ENCODE assay signal across 15 mouse cellular contexts in the genomic region with DNA sequence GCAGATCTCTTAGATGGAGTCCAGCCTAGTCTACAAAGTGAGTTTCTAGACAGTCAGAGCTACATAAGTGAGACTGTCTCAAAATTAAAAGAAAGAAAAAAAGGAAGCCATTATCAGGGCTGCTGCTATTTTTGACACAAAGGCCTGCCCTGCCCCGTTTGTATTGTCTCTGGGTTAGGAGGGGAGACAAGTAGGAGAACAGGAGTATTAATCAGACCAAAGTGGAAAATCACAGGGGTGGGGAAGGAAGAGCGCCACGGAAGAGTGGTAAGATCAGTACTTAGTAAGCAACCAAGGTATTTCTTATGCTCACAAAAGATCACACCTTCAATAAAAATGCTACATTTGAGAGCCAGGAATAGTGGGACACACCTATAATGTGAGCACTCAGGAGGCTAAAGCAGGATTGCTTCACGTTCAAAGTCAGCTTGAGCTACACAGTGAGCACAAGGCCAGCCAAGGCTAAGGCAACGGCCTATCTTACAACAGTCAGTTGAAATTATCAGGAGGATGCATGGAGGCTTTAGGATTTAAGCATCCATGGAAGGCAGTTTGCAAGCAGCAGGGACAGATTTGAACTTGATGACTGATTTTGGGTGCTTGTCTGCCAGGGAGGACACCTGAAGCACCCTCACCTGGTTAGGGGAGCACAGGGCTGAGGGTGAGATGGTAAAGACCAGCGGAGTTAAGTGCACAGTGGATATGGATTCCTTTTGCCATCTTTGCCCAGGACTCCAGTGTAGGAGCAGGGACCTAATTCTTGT. TPM values are rescaled to one million over a fixed set of nuclear protein-coding genes. Genes with fewer than 3 reads are reported as not detected.
DNase-seq lines count a peak whose midpoint lies in the region; ATAC-seq and TF ChIP-seq lines count a peak whose summit lies in the region.
"Had no signal": no experiment of that assay in that cellular context is flagged by ENCODE, and none has a peak within 500 bp of the region (broad histone marks: within the 10 kb centered on the region; RNA-seq: fewer than 3 reads in every experiment).

No protein-coding gene starts in this region.

- H3K27me3 ChIP-seq in intestine, embryonic 16.5 days (replicated peaks; ENCODE audit: control insufficient read depth, insufficient read depth, low read length), result no peaks in the 10 kb centered on the region
- H3K27me3 ChIP-seq: CH12.LX had no signal

- no peak for DNase-seq in layer of hippocampus, adult 2 months (ENCODE audit: low spot score in 2 of 2)
- no peak for DNase-seq in layer of hippocampus, adult 11-12 months (ENCODE audit: low spot score)
- peak; percentile 35 for DNase-seq in brain, adult 2 months (ENCODE audit: low read depth, low spot score)
- no peak for DNase-seq in cerebellum, adult 9-11 months
- no peak for DNase-seq in adrenal gland, adult 8-10 months
- DNase-seq: gastrocnemius, postnatal 14 days; kidney, postnatal 4 days; thymus, postnatal 36 days had no signal

- peaks cover 64% of the 10 kb centered on the region for H3K4me1 ChIP-seq in brown adipose tissue, adult 24 weeks (ENCODE audit: control insufficient read depth, insufficient read depth, insufficient read length, low read length)
- H3K4me1 ChIP-seq in intestine, embryonic 16.5 days (ENCODE audit: control insufficient read depth, insufficient read depth, low read length), result peaks cover 78% of the 10 kb centered on the region

- H3K27ac ChIP-seq in layer of hippocampus, adult 2 months, result peak overlapping the region; percentile 69; the same call in 1 of the 2 replicates
- peak overlapping the region; percentile 86 for H3K27ac ChIP-seq in brown adipose tissue, adult 24 weeks (replicated peaks; ENCODE audit: low read depth, low read length)
- H3K27ac ChIP-seq in intestine, embryonic 16.5 days (ENCODE audit: low read length), result peak overlapping the region; percentile 54
- H3K27ac ChIP-seq: forebrain, embryonic 15.5 days; liver, embryonic 14.5 days had no signal

- WGBS in intestine, embryonic 16.5 days, result 67% methylated on average over 6 of the region's 6 CpGs

- no peak overlapping the region for H3K4me3 ChIP-seq in layer of hippocampus, adult 2 months
- H3K4me3 ChIP-seq in brown adipose tissue, adult 24 weeks (ENCODE audit: insufficient read depth, low read depth, low read length), result no peak overlapping the region
- no peak overlapping the region for H3K4me3 ChIP-seq in intestine, embryonic 16.5 days (ENCODE audit: low read length)
- H3K4me3 ChIP-seq: forebrain, embryonic 15.5 days had no signal

- H3K9me3 ChIP-seq in intestine, embryonic 16.5 days (ENCODE audit: control insufficient read depth, low read length), result no peaks in the 10 kb centered on the region
- H3K9me3 ChIP-seq: forebrain, embryonic 15.5 days had no signal

- H3K36me3 ChIP-seq in intestine, embryonic 16.5 days (ENCODE audit: control insufficient read depth, insufficient read depth, low read length), result no peaks in the 10 kb centered on the region; the same call in 1 of the 2 replicates
- H3K36me3 ChIP-seq: forebrain, embryonic 15.5 days had no signal

- peak overlapping the region; percentile 8 for H3K9ac ChIP-seq in intestine, embryonic 16.5 days (ENCODE audit: low read depth, low read length)
- H3K9ac ChIP-seq: forebrain, embryonic 15.5 days; liver, embryonic 14.5 days had no signal

- H3K4me2 ChIP-seq in intestine, embryonic 16.5 days (ENCODE audit: low read depth, low read length), result no peak overlapping the region
- H3K4me2 ChIP-seq: forebrain, embryonic 15.5 days had no signal

- no peak for ATAC-seq in intestine, embryonic 16.5 days
- ATAC-seq: forebrain, embryonic 15.5 days; hindbrain, postnatal 0 days had no signal

- no peak for TF ChIP-seq CTCF in layer of hippocampus, adult 2 months (conservative IDR thresholded peaks at IDR 0.05)

RNA-seq across cellular contexts. Expression of gene Tmbim1, which starts 4.9 kb away (rescaled TPM):
- total RNA-seq in layer of hippocampus, adult 2 months (2021), result 10 to 100 TPM; 23.3 to 23.9 TPM
- 34.6 and 41.7 TPM in 2 replicates for polyA plus RNA-seq in brown adipose tissue, adult 24 weeks (2012; ENCODE audit: insufficient read depth, insufficient read length, missing spikeins)
- 77.3 and 79.8 TPM in 2 replicates for polyA plus RNA-seq in intestine, embryonic 16.5 days (2015; fragmentation: Nextera tagmentation; extraction: Ambion mirVana)
- total RNA-seq in adrenal gland, adult 8-10 months (2022), result 100 to 1,000 TPM; 123 to 136 (median 131) TPM

RNA-seq across cellular contexts. Expression of gene Pnkd, which starts 15.8 kb away (rescaled TPM):
- total RNA-seq in layer of hippocampus, adult 2 months (2021), result 100 to 1,000 TPM; 171 to 185 TPM
- 117 and 146 TPM in 2 replicates for polyA plus RNA-seq in brown adipose tissue, adult 24 weeks (2012; ENCODE audit: insufficient read depth, insufficient read length, missing spikeins)
- polyA plus RNA-seq in intestine, embryonic 16.5 days (2015; fragmentation: Nextera tagmentation; extraction: Ambion mirVana), result 139 and 148 TPM in 2 replicates
- total RNA-seq in adrenal gland, adult 8-10 months (2022), result 10 to 100 TPM; 68.1 to 76.1 (median 74.6) TPM

RNA-seq across cellular contexts. Expression of gene Aamp, which starts 16.0 kb away (rescaled TPM):
- total RNA-seq in layer of hippocampus, adult 2 months (2021), result 100 to 1,000 TPM; 153 to 155 TPM
- 66.7 and 77.7 TPM in 2 replicates for polyA plus RNA-seq in brown adipose tissue, adult 24 weeks (2012; ENCODE audit: insufficient read depth, insufficient read length, missing spikeins)
- 246 and 256 TPM in 2 replicates for polyA plus RNA-seq in intestine, embryonic 16.5 days (2015; fragmentation: Nextera tagmentation; extraction: Ambion mirVana)
- total RNA-seq in adrenal gland, adult 8-10 months (2022), result 100 to 1,000 TPM; 174 to 226 (median 192) TPM

RNA-seq across cellular contexts. Expression of gene Gpbar1, which starts 22.2 kb away (rescaled TPM):
- not detected for total RNA-seq in layer of hippocampus, adult 2 months (2021)
- not detected in 2 replicates for polyA plus RNA-seq in brown adipose tissue, adult 24 weeks (2012; ENCODE audit: insufficient read depth, insufficient read length, missing spikeins)
- polyA plus RNA-seq in intestine, embryonic 16.5 days (2015; fragmentation: Nextera tagmentation; extraction: Ambion mirVana), result 2.6 and 2.7 TPM in 2 replicates
- not detected for total RNA-seq in adrenal gland, adult 8-10 months (2022)
- total RNA-seq: CH12.LX; gastrocnemius, postnatal 14 days; hindbrain, postnatal 0 days; left cerebral cortex, adult 18-20 months had no signal
- polyA plus RNA-seq: forebrain, embryonic 15.5 days; hindbrain, postnatal 0 days had no signal

Comparison
In these comparisons a context has a peak if more than half of its experiments do, and no peak if none do; other contexts are left out.
1. RNA of gene Tmbim1, which starts 4.9 kb away (total RNA-seq): 123 to 136 TPM in adrenal gland, adult 8-10 months; 23.3 to 23.9 TPM in layer of hippocampus, adult 2 months; every median in the first group is over 4 times any median in the second.
2. Peak in every context shown above with its lines, with median percentiles within 50 percentile points of each other: H3K27ac ChIP-seq.